Mouse (Mus musculus) left cerebral cortex, postnatal 36 days (tissue): Measurements from ENCODE around the gene Wdr73. TPM values are rescaled to one million over a fixed set of nuclear protein-coding genes. Genes with fewer than 3 reads are reported as not detected.
"Not testable (repeated sequence)": the region's sequence is repeated elsewhere in the genome, so short reads cannot be mapped to it uniquely, and the experiment has no call there.

ENCODE experiments used
- DNase-seq, 2 experiments: peaks; one replicate each; pipeline ENCODE4 v3.0.0; 2021 to 2022; ENCODE audit warnings: low spot score in 2 of 2, mixed read lengths in 1 of 2
- intact Hi-C: fragments of 180-260 bp; cut with DNase I; formaldehyde crosslinking; loops from one replicate; pipeline ENCODE4 v1.15.1; 2025
- total RNA-seq, 2 experiments: library from RNA; stranded (reverse); gene quantifications; 2 replicates each; pipeline ENCODE4 v1.2.3; 2021

The Wdr73 gene
- 10 to 100 TPM; 22.9 to 25.8 TPM for total RNA-seq

- intact Hi-C loops = no loop called here
Observed at GRCm38 (mm10) chr7:80900944-80901501, at the start of gene Wdr73. TSS of gene Wdr73 (minus strand) at chr7:80901269.

GRCm38 (mm10) chr7:80947445-80948350 is 46.6 kb upstream of the Wdr73 start, which contains the start of gene Sec11a:
TSS of gene Sec11a (minus strand) at chr7:80947780.
- intact Hi-C loops = loop anchor here (5.0 kb wide), 1 partner anchor 45 kb away; the partner anchor contains the start of gene Zfp592
- peak; percentile 96 to 97 for DNase-seq

More at GRCm38 (mm10) chr7:80900944-80901501, at the start of gene Wdr73:
- peak; percentile 90 to 91 for DNase-seq

GRCm38 (mm10) chr7:80939808-80940207 is 38.7 kb upstream of the Wdr73 start:
- intact Hi-C loops = no loop called here
- no peak for DNase-seq

GRCm38 (mm10) chr7:80937304-80937666 is 36.2 kb upstream of the Wdr73 start:
- intact Hi-C loops, DNase-seq: not testable (repeated sequence)

GRCm38 (mm10) chr7:80936617-80937303 is 35.7 kb upstream of the Wdr73 start:
- DNase-seq, intact Hi-C loops: not testable (repeated sequence)

- intact Hi-C loops = no loop called here
- DNase-seq = no peak
Observed at GRCm38 (mm10) chr7:80935834-80936233, 34.8 kb upstream of the Wdr73 start.

GRCm38 (mm10) chr7:80932777-80933176 is 31.7 kb upstream of the Wdr73 start:
- intact Hi-C loops = no loop called here

GRCm38 (mm10) chr7:80931618-80932207 is 30.6 kb upstream of the Wdr73 start:
- intact Hi-C loops = no loop called here

More at GRCm38 (mm10) chr7:80932777-80933176, 31.7 kb upstream of the Wdr73 start:
- DNase-seq = no peak

GRCm38 (mm10) chr7:80923165-80923564 is 22.1 kb upstream of the Wdr73 start:
- no peak for DNase-seq
- intact Hi-C loops = no loop called here

More at GRCm38 (mm10) chr7:80931618-80932207, 30.6 kb upstream of the Wdr73 start:
- DNase-seq = peak; percentile 14 to 18

GRCm38 (mm10) chr7:80919647-80920008 is 18.6 kb upstream of the Wdr73 start:
- intact Hi-C loops = no loop called here
- DNase-seq = no peak

GRCm38 (mm10) chr7:80918982-80919646 is 18.0 kb upstream of the Wdr73 start:
- intact Hi-C loops = no loop called here
- DNase-seq = no peak

GRCm38 (mm10) chr7:80917916-80918465 is 16.9 kb upstream of the Wdr73 start:
- no peak for DNase-seq
- intact Hi-C loops = no loop called here

GRCm38 (mm10) chr7:80912496-80912895 is 11.4 kb upstream of the Wdr73 start:
- intact Hi-C loops = no loop called here
- no peak for DNase-seq

GRCm38 (mm10) chr7:80911053-80911452 is 10.0 kb upstream of the Wdr73 start:
- intact Hi-C loops = no loop called here
- no peak for DNase-seq

GRCm38 (mm10) chr7:80904921-80905515 is 3.9 kb upstream of the Wdr73 start, which contains the start of gene Nmb:
TSS of gene Nmb (minus strand) at chr7:80905076.
- DNase-seq = peak in 1 of 2 experiments; percentile 42
- intact Hi-C loops = no loop called here

GRCm38 (mm10) chr7:80903625-80904422 is 2.8 kb upstream of the Wdr73 start:
- intact Hi-C loops = no loop called here

GRCm38 (mm10) chr7:80901541-80902274 is 639 bp upstream of the Wdr73 start:
- DNase-seq = no peak
- intact Hi-C loops = no loop called here

More at GRCm38 (mm10) chr7:80903625-80904422, 2.8 kb upstream of the Wdr73 start:
- no peak for DNase-seq
